Mouse (Mus musculus) stomach, embryonic 16.5 days (tissue): ENCODE data around the gene 2900026A02Rik. TPM values are rescaled to one million over a fixed set of nuclear protein-coding genes. Genes with fewer than 3 reads are reported as not detected.
"Not testable (repeated sequence)": the region's sequence is repeated elsewhere in the genome, so short reads cannot be mapped to it uniquely, and the experiment has no call there.

Experiments used
- ATAC-seq: fragments of 200-750 bp; cut with Nextera tagmentation; 2 replicates; pipeline ENCODE4 v1.8.0; 2017; ENCODE audit warnings: moderate number of reproducible peaks, moderate TSS enrichment; ENCODE audit not compliant: insufficient read depth, low FRiP score
- H3K27ac ChIP-seq: fragments of 300-500 bp; sonication (generic); 2 replicates; pipeline ENCODE4 v1.5.1; 2014; ENCODE audit warnings: low read length
- H3K27me3 ChIP-seq: fragments of 300-500 bp; sonication (generic); 2 replicates; pipeline ENCODE4 v1.6.1; 2014; ENCODE audit warnings: low read length, control low read depth, mixed read lengths; ENCODE audit not compliant: control insufficient read depth, insufficient read depth
- H3K36me3 ChIP-seq: fragments of 300-500 bp; sonication (generic); 2 replicates; pipeline ENCODE4 v1.6.1; 2014; ENCODE audit warnings: low read length; ENCODE audit not compliant: control insufficient read depth, insufficient read depth
- H3K4me1 ChIP-seq: fragments of 300-500 bp; sonication (generic); 2 replicates; pipeline ENCODE4 v1.6.1; 2014; ENCODE audit warnings: low read length, control low read depth, mixed read lengths; ENCODE audit not compliant: control insufficient read depth, insufficient read depth
- H3K4me2 ChIP-seq: fragments of 300-500 bp; sonication (generic); 2 replicates; pipeline ENCODE4 v1.6.1; 2014; ENCODE audit warnings: low read depth, low read length, mixed read lengths
- H3K4me3 ChIP-seq: fragments of 300-500 bp; sonication (generic); replicated peaks from 2 replicates; pipeline ENCODE4 v1.5.1; 2014; ENCODE audit warnings: mild to moderate bottlenecking, low read length
- H3K9ac ChIP-seq: fragments of 300-500 bp; sonication (generic); 2 replicates; pipeline ENCODE4 v1.6.1; 2014; ENCODE audit warnings: low read length
- H3K9me3 ChIP-seq: fragments of 300-500 bp; sonication (generic); replicated peaks from 2 replicates; pipeline ENCODE4 v1.6.1; 2016; ENCODE audit warnings: low read length, control low read depth; ENCODE audit not compliant: control insufficient read depth
- WGBS: fragments of 180-500 bp; shearing (Covaris S2); extraction: QIAGEN DNeasy Blood & Tissue Kit; methylation state at CpG from one replicate; pipeline ENCODE4 v1.1.7; 2014; 5-methylcytosine and 5-hydroxymethylcytosine counted together
- polyA plus RNA-seq: library from polyadenylated mRNA; unstranded; fragments of >200 nt; fragmentation: Nextera tagmentation; extraction: Ambion mirVana; gene quantifications from 2 replicates; pipeline ENCODE4 v1.2.1, GENCODE M21; 2015

Gene 2900026A02Rik
- polyA plus RNA-seq, 1 experiment from 2014 or later, result 14.9 TPM

DNA sequence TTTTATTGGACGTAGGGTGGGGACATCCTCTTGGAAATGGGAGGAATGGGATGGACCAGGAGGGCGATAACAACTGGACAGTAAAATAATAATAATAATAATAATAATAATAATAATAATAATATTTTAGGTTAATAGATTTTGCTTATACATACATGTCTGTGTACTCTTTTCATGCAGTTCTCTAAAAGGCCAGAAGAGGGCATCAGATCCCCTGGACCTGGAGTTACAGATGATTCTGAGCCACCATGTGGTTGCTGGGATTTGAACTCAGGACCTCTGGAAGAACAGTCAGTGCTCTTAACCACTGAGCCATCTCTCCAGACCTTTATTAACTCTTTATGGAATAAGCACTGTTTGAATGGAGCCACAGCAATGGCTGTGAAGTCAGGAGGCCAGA is 111.4 kb downstream of the 2900026A02Rik start:
- not testable (repeated sequence) for H3K27me3 ChIP-seq, H3K27ac ChIP-seq, ATAC-seq, H3K9ac ChIP-seq, H3K4me3 ChIP-seq, H3K36me3 ChIP-seq, H3K4me2 ChIP-seq, H3K9me3 ChIP-seq
- WGBS, result 83% methylated on average over 2 of the region's 2 CpGs
- H3K4me1 ChIP-seq, result peaks cover 50% of the 10 kb centered on the region

DNA sequence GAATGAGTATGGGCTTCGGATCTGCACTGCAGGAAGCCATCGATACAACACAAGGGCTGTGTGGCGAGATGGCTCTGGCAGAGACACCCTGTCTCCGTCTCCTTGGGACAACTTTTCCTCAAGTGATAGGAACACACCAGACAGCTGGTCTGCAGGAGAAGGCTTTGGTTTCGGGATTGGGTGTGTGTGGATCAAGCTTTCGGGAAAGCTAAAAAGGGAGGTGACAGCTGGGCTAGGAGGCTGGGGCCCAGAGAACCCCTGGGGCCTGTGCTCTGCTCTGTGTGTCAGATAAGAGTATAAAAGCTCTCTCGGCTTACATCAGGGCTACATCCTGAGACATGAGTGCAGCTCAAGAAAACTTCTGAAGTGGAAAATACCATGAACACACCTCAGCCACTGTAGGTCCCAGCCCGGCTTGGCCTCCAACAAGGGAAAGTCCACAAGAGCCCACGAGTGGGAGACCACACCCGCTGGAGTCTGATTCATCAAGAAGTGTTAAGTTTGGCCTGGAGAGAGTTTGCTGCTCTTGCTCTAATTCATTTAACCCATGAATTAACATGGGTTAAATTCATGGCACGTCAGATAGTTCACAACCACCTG is 112.8 kb downstream of the 2900026A02Rik start:
- H3K27me3 ChIP-seq, result no peaks in the 10 kb centered on the region
- peaks cover 42% of the 10 kb centered on the region for H3K4me1 ChIP-seq
- no peak overlapping the region for H3K4me3 ChIP-seq
- H3K9me3 ChIP-seq, result no peaks in the 10 kb centered on the region
- no peak overlapping the region for H3K4me2 ChIP-seq
- 68% methylated on average over 11 of the region's 11 CpGs for WGBS
- H3K27ac ChIP-seq, result peak overlapping the region; percentile 31
- no peaks in the 10 kb centered on the region for H3K36me3 ChIP-seq
- no peak for ATAC-seq
- H3K9ac ChIP-seq, result no peak overlapping the region

DNA sequence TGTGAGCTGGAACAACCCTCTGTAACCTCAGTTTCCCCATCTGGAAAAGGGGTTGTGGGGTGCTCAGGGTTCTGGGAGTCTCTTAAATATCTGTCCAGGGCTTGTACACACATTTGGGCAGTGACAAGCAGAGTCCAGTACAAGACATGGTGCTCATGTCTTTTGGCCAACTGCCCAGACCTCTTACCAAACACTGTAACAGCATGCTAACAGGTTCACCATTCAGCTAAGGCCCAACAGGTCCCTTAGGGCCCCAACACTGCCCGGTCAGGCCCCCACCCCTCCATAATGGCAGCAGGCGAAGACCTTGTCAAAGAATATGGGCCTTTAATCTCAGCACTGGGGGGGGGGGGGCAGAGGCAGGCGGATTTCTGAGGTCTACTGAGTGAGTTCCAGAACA is 113.3 kb downstream of the 2900026A02Rik start:
- ATAC-seq, result peak; percentile 54; the same call in 1 of the 2 replicates

DNA sequence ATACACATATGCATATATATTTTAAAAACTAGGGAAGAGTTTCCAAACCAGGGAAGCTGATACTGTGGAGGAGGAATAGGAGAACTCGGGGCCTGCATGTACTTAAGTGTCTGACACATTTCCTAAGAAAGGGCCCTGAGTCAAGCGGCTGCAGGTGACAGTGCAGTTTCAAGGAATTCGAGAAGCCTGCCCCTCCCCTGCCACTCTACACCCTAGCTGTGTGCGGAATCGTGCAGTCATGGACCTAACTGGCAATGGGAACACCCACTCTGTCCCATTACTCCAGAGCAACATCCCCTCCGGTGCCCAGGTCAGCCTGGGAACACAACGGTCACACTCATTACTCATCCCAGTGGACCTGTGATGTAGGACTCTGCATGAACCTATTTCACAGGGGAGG is 114.4 kb downstream of the 2900026A02Rik start:
- H3K4me2 ChIP-seq, result no peak overlapping the region
- WGBS, result 67% methylated on average over 7 of the region's 7 CpGs
- H3K9ac ChIP-seq, result no peak overlapping the region
- H3K4me1 ChIP-seq, result peaks cover 30% of the 10 kb centered on the region
- ATAC-seq, result no peak
- no peaks in the 10 kb centered on the region for H3K36me3 ChIP-seq
- H3K27me3 ChIP-seq, result no peaks in the 10 kb centered on the region
- no peak overlapping the region for H3K4me3 ChIP-seq
- H3K9me3 ChIP-seq, result no peaks in the 10 kb centered on the region
- no peak overlapping the region for H3K27ac ChIP-seq

More for the DNA sequence above, 113.3 kb downstream of the 2900026A02Rik start:
- Histone ChIP-seq H3K36me3 (no peaks in the 10 kb centered on the region), H3K27ac (peak overlapping the region; percentile 31), H3K4me3 (no peak overlapping the region), H3K4me1 (peaks cover 37% of the 10 kb centered on the region), H3K9me3 (no peaks in the 10 kb centered on the region), H3K9ac (no peak overlapping the region), H3K27me3 (no peaks in the 10 kb centered on the region), H3K4me2 (no peak overlapping the region)
- 70% methylated on average over 3 of the region's 3 CpGs for WGBS

DNA sequence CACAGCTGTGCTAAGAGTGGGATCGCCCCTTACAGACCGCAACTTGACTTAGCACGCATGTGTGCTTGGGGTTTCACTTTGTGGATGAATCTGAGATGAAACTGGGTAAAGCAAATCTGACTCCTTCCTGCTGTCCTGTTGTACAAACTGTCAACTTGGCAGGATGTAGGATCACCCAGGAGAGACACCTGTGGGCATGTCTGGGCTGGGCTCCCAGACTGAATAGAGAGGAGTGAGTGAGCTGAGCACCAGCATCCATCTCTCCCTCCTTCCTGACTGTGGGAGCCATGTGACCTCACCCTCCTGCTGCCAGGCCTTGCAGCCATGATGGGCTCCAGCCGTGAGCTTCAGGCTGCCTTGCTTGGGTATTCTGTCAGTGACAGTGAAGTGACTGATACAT is 115.6 kb downstream of the 2900026A02Rik start:
- no peaks in the 10 kb centered on the region for H3K9me3 ChIP-seq
- 84% methylated on average over 4 of the region's 4 CpGs for whole genome bisulfite sequencing
- peak overlapping the region; percentile 52; the same call in 1 of the 2 replicates for H3K27ac ChIP-seq
- no peak overlapping the region for H3K9ac ChIP-seq
- H3K4me1 ChIP-seq, result peaks cover 21% of the 10 kb centered on the region
- no peak for ATAC-seq
- no peaks in the 10 kb centered on the region for H3K27me3 ChIP-seq
- no peak overlapping the region for H3K4me2 ChIP-seq
- no peaks in the 10 kb centered on the region for H3K36me3 ChIP-seq
- no peak overlapping the region for H3K4me3 ChIP-seq

DNA sequence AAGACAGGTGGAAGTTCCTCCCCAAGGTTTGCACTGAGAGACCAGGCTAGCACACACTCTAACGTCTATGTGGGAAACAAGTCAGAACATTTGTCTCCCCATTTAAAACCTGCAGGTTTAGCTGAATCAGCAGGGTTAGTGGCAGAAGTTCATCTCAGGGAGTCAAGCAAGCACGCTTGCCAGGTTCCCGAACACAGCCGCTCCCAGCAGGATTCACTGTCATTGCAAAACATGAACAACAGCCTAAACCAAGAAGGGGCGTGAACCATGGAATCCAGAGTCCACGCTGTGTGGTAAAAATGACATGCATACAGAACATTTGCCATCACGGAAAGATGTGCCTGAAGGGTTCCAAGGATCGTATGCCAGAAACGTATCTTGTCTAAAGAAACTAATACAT is 116.0 kb downstream of the 2900026A02Rik start:
- no peak for ATAC-seq
- peak overlapping the region; percentile 52 for H3K27ac ChIP-seq

DNA sequence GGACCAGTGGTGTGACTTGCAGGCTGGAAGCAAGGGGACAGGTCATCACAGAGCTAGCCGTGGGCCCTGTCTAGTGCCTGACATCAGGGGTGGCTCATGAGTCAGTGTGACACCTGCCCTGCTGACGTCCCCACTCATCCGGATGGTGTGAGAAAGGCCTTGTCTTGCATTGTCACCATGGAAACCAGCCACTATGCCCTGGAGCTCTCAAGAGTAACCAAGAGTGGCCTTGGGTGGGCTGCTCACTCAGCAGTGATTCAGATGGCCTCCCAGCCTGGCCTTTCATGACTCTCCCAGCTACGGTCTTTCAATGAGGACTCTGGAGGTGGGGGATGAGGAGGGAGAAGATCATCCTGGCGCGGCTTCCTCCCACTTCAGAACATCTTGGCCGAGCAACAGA is 118.6 kb downstream of the 2900026A02Rik start:
- Histone ChIP-seq H3K9ac (no peak overlapping the region), H3K4me2 (no peak overlapping the region), H3K27ac (no peak overlapping the region), H3K36me3 (no peaks in the 10 kb centered on the region), H3K4me1 (peaks cover 7% of the 10 kb centered on the region; the same call in 1 of the 2 replicates), H3K9me3 (no peaks in the 10 kb centered on the region), H3K4me3 (no peak overlapping the region), H3K27me3 (no peaks in the 10 kb centered on the region)
- WGBS, result 73% methylated on average over 7 of the region's 7 CpGs
- ATAC-seq, result no peak

More for the DNA sequence above, 116.0 kb downstream of the 2900026A02Rik start:
- whole genome bisulfite sequencing, result 77% methylated on average over 9 of the region's 9 CpGs
- Histone ChIP-seq H3K36me3 (no peaks in the 10 kb centered on the region), H3K4me2 (no peak overlapping the region), H3K9ac (no peak overlapping the region), H3K4me1 (peaks cover 21% of the 10 kb centered on the region), H3K4me3 (no peak overlapping the region), H3K27me3 (no peaks in the 10 kb centered on the region), H3K9me3 (no peaks in the 10 kb centered on the region)

DNA sequence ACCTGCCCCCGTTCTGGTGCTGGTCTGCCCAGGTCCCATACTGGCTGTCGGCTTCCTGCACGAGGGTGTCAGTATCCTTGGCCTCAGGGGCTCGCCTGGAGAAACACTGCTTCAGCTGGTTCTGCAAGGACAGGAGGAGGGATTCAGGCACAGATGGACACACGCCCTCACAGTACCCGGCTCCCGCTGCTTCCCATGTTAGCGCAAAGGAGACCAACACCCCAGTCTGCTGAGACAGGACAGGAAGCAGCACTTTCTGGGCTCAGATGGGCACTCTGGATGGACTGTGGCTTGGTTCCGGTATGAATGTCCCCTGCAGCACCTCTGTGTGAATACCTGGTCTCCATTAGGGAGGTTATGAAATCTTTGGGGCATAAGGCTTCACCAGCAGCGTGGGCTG is 119.6 kb downstream of the 2900026A02Rik start:
- 79% methylated on average over 10 of the region's 10 CpGs for WGBS
- H3K27ac ChIP-seq, result no peak overlapping the region
- H3K36me3 ChIP-seq, result no peaks in the 10 kb centered on the region
- no peak overlapping the region for H3K4me3 ChIP-seq
- ATAC-seq, result no peak
- H3K4me1 ChIP-seq, result peaks cover 6% of the 10 kb centered on the region; the same call in 1 of the 2 replicates
- H3K27me3 ChIP-seq, result no peaks in the 10 kb centered on the region
- H3K9ac ChIP-seq, result no peak overlapping the region
- H3K4me2 ChIP-seq, result no peak overlapping the region
- no peaks in the 10 kb centered on the region for H3K9me3 ChIP-seq

DNA sequence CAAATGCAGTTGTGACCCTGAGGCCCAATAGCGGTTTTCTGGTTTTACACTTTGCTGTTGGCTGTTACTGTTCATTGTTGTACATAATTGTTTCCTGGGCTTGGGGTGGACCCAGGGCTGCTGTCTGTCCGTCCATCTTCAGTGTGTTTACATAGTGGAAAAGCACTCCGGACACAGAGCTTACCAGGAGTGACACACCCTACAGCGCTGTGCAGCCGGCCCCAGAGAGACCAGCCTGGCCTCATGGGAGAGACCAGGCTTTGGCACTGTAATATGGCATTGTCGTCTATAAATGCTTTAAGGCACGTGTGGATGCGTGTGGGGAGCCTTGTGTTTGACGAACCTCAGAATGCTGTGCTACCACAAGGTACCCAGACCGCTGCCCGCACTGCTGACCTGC is 120.6 kb downstream of the 2900026A02Rik start:
- no peak overlapping the region for H3K4me3 ChIP-seq
- H3K9me3 ChIP-seq, result no peaks in the 10 kb centered on the region
- no peak for ATAC-seq
- no peak overlapping the region for H3K27ac ChIP-seq
- no peaks in the 10 kb centered on the region for H3K27me3 ChIP-seq
- no peaks in the 10 kb centered on the region for H3K36me3 ChIP-seq
- H3K4me1 ChIP-seq, result peaks cover 6% of the 10 kb centered on the region; the same call in 1 of the 2 replicates
- no peak overlapping the region for H3K4me2 ChIP-seq
- 65% methylated on average over 11 of the region's 11 CpGs for WGBS
- no peak overlapping the region for H3K9ac ChIP-seq
